ENCODE assay signal across 8 mouse cellular contexts in genomic region chr2:132029646-132030417, GRCm38 (mm10). TPM values are rescaled to one million over a fixed set of nuclear protein-coding genes. Genes with fewer than 3 reads are reported as not detected.
DNase-seq lines count a peak whose midpoint lies in the region; ATAC-seq lines count a peak whose summit lies in the region.

Rassf2 (minus strand) TSS chr2:132030258.

- ATAC-seq in activated CD4-positive, CD25-positive, alpha-beta regulatory T cell, adult 4 months, result peak; percentile 74
- ATAC-seq in common myeloid progenitor, adult 5-6 weeks (replicated peaks; ENCODE audit: low read depth, poor library complexity, severe bottlenecking), result peak; percentile 64
- ATAC-seq in megakaryocyte progenitor cell, adult 5-6 weeks (replicated peaks; ENCODE audit: poor library complexity), result peak; percentile 69

- intact Hi-C loops in left cerebral cortex, postnatal 10 days (cut with DNase I), result no loop called here

- peak; percentile 77 for DNase-seq in gastrocnemius, postnatal 10 days
- DNase-seq in induced T-regulatory cell, adult 2 months (ENCODE audit: low read depth), result peak; percentile 90
- DNase-seq in left cerebral cortex, postnatal 10 days (ENCODE audit: extremely low spot score in 1 of 2, low spot score in 2 of 2), result peak; percentile 84 to 94
- DNase-seq in right cerebral cortex, postnatal 25 days, result peak; percentile 77
- peak; percentile 60 to 81 for DNase-seq in urinary bladder, postnatal 36 days (ENCODE audit: low spot score in 2 of 2)

RNA-seq across cellular contexts. Expression of gene Rassf2, which starts in this region (rescaled TPM):
- 10 to 100 TPM; 59.8 to 83.1 TPM for polyA plus RNA-seq in activated CD4-positive, CD25-positive, alpha-beta regulatory T cell, adult 4 months (2017; shearing (Covaris generic))
- 48.4 and 49.3 TPM in 2 replicates for total RNA-seq in common myeloid progenitor, adult 5-6 weeks (2017)
- total RNA-seq in gastrocnemius, postnatal 10 days (2021), result 10 to 100 TPM; 16.1 to 22.0 TPM
- 10 to 100 TPM; 28.0 to 30.4 TPM for total RNA-seq in left cerebral cortex, postnatal 10 days (2021)
- total RNA-seq in megakaryocyte progenitor cell, adult 5-6 weeks (2015), result 32.9 and 42.8 TPM in 2 replicates
- total RNA-seq in megakaryocyte progenitor cell, adult 5-6 weeks (2017), result 65.5 and 71.5 TPM in 2 replicates

Comparison
In these comparisons a context has a peak if more than half of its experiments do, and no peak if none do; other contexts are left out.
1. Peak in every context shown above with its lines: DNase-seq and ATAC-seq.